Mouse (Mus musculus) brain, embryonic 14.5 days (tissue): ENCODE measurements at regions not wholly inside any gene's neighbourhood (a gene's known extent, or its start where the extent isn't known, plus 50 kb on each side); places are given as distances from the start of the nearest gene placed in this dataset.

ENCODE experiments used
- CTCF ChIP-seq: fragments of 200-500 bp; IDR thresholded peaks from 2 replicates; pipeline ENCODE4 v1.5.1; 2012; ENCODE audit warnings: inconsistent platforms, mild to moderate bottlenecking, moderate library complexity, borderline replicate concordance; ENCODE audit not compliant: insufficient read depth, insufficient read length; ENCODE audit errors: extremely low read depth
- POLR2A ChIP-seq: fragments of 200-500 bp; IDR thresholded peaks from 2 replicates; pipeline ENCODE4 v1.6.1; 2012; ENCODE audit warnings: mild to moderate bottlenecking, inconsistent platforms, borderline replicate concordance; ENCODE audit not compliant: poor library complexity, insufficient read depth, insufficient read length, severe bottlenecking; ENCODE audit errors: extremely low read depth

DNA sequence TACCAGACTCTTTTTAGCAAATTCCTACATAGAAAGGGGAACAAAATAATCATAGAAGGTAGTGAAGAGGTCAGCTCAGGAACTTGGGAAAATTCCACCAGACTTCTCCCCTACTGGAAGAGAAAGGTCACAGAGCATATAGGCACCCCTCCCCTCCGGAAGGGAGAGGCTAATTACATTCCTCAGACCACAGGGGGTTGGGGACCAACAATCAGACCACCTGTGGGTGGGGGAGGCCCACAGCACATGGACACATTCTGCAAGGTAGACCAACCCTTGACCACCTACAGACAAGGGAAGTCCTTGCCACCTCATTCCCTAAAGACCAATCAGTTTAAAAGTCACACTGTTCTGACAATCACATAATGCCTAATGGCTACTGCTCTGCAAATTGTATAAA is 4655.6 kb upstream of the Gm7489 start:
- TF ChIP-seq CTCF (no peak), POLR2A (no peak)
